Mouse (Mus musculus) heart, embryonic 11.5 days (tissue): ENCODE results near the gene Ccsap. TPM values are rescaled to one million over a fixed set of nuclear protein-coding genes. Genes with fewer than 3 reads are reported as not detected.
"Not testable (repeated sequence)": the region's sequence is repeated elsewhere in the genome, so short reads cannot be mapped to it uniquely, and the experiment has no call there.

Source experiments
- ATAC-seq: fragments of 200-750 bp; cut with Nextera tagmentation; replicated peaks from 2 replicates; pipeline ENCODE4 v1.8.0; 2017; ENCODE audit warnings: moderate library complexity; ENCODE audit not compliant: insufficient number of reproducible peaks, low FRiP score, low TSS enrichment
- H3K27ac ChIP-seq: fragments of 300-500 bp; sonication (generic); 2 replicates; pipeline ENCODE4 v1.5.1; 2014; ENCODE audit warnings: mild to moderate bottlenecking, low read depth, low read length
- H3K27me3 ChIP-seq: fragments of 300-500 bp; sonication (generic); 2 replicates; pipeline ENCODE4 v1.6.1; 2014; ENCODE audit warnings: mild to moderate bottlenecking, low read length, mixed read lengths; ENCODE audit not compliant: control insufficient read depth, insufficient read depth
- H3K36me3 ChIP-seq: fragments of 300-500 bp; sonication (generic); 2 replicates; pipeline ENCODE4 v1.6.1; 2014; ENCODE audit warnings: mild to moderate bottlenecking, low read length, moderate library complexity, mixed read lengths; ENCODE audit not compliant: control insufficient read depth, insufficient read depth
- H3K4me1 ChIP-seq: fragments of 300-500 bp; sonication (generic); 2 replicates; pipeline ENCODE4 v1.6.1; 2014; ENCODE audit warnings: low read length; ENCODE audit not compliant: control insufficient read depth, insufficient read depth
- H3K4me2 ChIP-seq: fragments of 300-500 bp; sonication (generic); 2 replicates; pipeline ENCODE4 v1.6.1; 2014; ENCODE audit warnings: mild to moderate bottlenecking, moderate library complexity
- H3K4me3 ChIP-seq: fragments of 300-500 bp; sonication (generic); 2 replicates; pipeline ENCODE4 v1.5.1; 2014; ENCODE audit warnings: low read depth, low read length
- H3K9ac ChIP-seq: fragments of 300-500 bp; sonication (generic); 2 replicates; pipeline ENCODE4 v1.6.1; 2014; ENCODE audit warnings: mild to moderate bottlenecking, low read depth, low read length, moderate library complexity
- H3K9me3 ChIP-seq: fragments of 300-500 bp; sonication (generic); replicated peaks from 2 replicates; pipeline ENCODE4 v1.6.1; 2016; ENCODE audit warnings: low read length; ENCODE audit not compliant: control insufficient read depth
- WGBS: fragments of 180-500 bp; shearing (Covaris S2); extraction: QIAGEN DNeasy Blood & Tissue Kit; methylation state at CpG from one replicate; pipeline ENCODE4 v1.1.7; 2014; ENCODE audit not compliant: insufficient replicate concordance; 5-methylcytosine and 5-hydroxymethylcytosine counted together
- polyA plus RNA-seq: library from polyadenylated mRNA; unstranded; fragments of >200 nt; fragmentation: Nextera tagmentation; extraction: Ambion mirVana; gene quantifications from 2 replicates; pipeline ENCODE4 v1.2.1, GENCODE M21; 2014

Ccsap gene
- polyA plus RNA-seq, 1 experiment from 2014 or later = 4.0 TPM

DNA sequence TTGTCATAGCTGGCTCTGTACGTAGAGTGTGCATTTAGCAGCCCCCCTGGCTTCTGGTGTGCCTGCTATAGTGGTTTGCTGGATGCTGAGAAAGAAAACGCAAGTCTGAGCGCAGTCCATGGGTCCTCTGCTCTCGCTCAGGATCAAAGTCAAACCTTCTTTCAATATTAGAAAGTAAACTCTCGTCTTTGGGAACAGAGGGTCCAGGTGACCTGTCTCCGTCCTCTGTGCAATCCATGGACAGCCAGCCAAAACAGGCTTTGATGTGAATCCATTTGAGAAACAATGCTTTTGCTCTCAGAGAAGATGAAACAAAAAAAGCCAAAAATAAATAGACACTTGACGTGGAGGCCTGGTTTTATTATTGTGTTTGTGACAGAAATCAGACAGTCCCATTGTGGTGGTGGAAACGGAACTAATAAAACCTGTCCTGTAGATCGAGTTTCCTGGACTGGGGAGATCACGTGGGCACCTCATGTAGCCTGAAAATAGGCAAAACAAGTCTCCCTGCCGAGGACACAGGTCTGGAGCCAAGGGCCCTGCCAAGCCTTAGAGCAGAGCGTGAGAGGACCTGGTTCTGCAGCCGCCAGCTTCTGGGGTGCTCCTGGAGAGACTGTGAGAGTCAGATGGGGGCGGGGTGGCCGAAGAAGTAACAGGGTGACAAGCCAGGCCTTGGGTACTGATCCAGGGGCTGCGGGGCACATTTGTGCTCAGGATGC is 46.7 kb downstream of the Ccsap start:
- ATAC-seq = no peak
- no peaks in the 10 kb centered on the region; the same call in 1 of the 2 replicates for H3K36me3 ChIP-seq
- whole genome bisulfite sequencing = 80% methylated on average over 16 of the region's 16 CpGs
- no peak overlapping the region for H3K27ac ChIP-seq
- H3K27me3 ChIP-seq = no peaks in the 10 kb centered on the region
- no peak overlapping the region for H3K9ac ChIP-seq
- no peak overlapping the region for H3K4me3 ChIP-seq
- no peak overlapping the region for H3K4me2 ChIP-seq
- H3K4me1 ChIP-seq = peaks cover 8% of the 10 kb centered on the region; the same call in 1 of the 2 replicates
- no peaks in the 10 kb centered on the region for H3K9me3 ChIP-seq

GRCm38 (mm10) chr8:123812227-123812626 is 47.8 kb downstream of the Ccsap start:
- Histone ChIP-seq H3K27me3 (no peaks in the 10 kb centered on the region), H3K4me2 (no peak overlapping the region), H3K36me3 (no peaks in the 10 kb centered on the region; the same call in 1 of the 2 replicates), H3K9me3 (no peaks in the 10 kb centered on the region), H3K4me3 (no peak overlapping the region), H3K9ac (no peak overlapping the region), H3K27ac (no peak overlapping the region), H3K4me1 (peaks cover 12% of the 10 kb centered on the region)
- ATAC-seq = no peak
- WGBS = 83% methylated on average over 5 of the region's 5 CpGs

DNA sequence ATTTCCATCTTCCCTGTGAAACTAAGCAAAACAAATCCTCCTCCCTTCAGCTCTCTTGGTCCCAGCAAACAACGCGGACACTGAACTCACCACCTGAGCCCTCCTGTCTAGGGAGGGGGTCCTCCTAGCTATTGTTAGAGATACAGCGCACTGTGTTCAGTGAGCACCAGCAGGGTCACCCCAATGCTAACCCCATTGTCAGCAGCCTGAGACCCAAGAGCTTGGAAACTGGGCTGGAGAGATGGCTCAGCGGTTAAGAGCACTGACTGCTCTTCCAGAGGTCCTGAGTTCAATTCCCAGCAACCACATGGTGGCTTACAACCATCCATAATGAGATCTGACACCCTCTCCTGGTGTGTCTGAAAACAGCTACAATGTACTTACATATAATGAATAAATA is 50.7 kb downstream of the Ccsap start:
- not testable (repeated sequence) for H3K4me3 ChIP-seq, H3K9me3 ChIP-seq, H3K36me3 ChIP-seq, H3K9ac ChIP-seq, H3K4me2 ChIP-seq, ATAC-seq, H3K27me3 ChIP-seq, H3K27ac ChIP-seq
- peaks cover 16% of the 10 kb centered on the region for H3K4me1 ChIP-seq
- 83% methylated on average over 4 of the region's 4 CpGs for WGBS

- H3K4me2 ChIP-seq = no peak overlapping the region
- no peaks in the 10 kb centered on the region for H3K9me3 ChIP-seq
- H3K9ac ChIP-seq = no peak overlapping the region
- H3K4me3 ChIP-seq = no peak overlapping the region
- no peaks in the 10 kb centered on the region for H3K27me3 ChIP-seq
- H3K27ac ChIP-seq = no peak overlapping the region
- no peak for ATAC-seq
- H3K4me1 ChIP-seq = peaks cover 16% of the 10 kb centered on the region
- H3K36me3 ChIP-seq = no peaks in the 10 kb centered on the region
- 76% methylated on average over 7 of the region's 7 CpGs for WGBS
Measured at GRCm38 (mm10) chr8:123808671-123809070, 51.3 kb downstream of the Ccsap start.

DNA sequence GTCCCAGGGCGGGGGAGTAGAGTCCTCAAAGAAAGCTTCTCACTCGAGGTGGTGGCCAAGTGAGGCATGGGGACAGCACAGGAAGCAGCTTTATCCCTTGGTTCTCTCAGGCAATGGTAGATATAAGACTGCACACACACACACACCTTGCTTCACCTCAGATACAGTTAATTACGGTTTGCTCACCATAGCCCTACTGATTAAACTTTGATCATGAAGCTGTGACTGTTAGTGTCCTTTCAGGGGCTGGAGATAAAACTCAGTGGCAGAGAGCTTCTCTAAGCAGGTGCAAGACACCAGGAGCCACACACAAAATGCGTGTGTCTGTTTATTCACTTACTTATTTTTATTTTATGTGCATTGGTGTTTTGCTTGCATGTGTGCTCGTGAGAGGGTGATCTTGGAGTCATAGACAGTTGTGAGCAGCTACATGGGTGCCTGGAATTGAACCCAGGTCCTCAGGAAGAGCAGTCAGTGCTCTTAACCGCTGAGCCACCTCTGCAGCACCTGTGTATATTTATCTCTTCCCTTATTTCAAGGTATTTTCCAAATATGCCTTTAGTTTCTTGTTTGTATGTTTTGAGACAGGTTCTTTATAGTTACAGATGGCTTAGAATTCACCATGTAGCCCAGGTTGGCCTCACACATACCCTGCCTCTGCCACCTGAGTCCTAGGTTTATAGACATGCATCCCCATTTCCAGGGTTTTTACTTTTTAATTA is 52.0 kb downstream of the Ccsap start:
- Histone ChIP-seq H3K27ac (no peak overlapping the region), H3K4me3 (no peak overlapping the region), H3K4me1 (peaks cover 16% of the 10 kb centered on the region), H3K9ac (peak overlapping the region; percentile 52; the same call in 1 of the 2 replicates), H3K9me3 (no peaks in the 10 kb centered on the region), H3K27me3 (no peaks in the 10 kb centered on the region), H3K36me3 (no peaks in the 10 kb centered on the region), H3K4me2 (peak overlapping the region; percentile 87)
- 73% methylated on average over 6 of the region's 6 CpGs for WGBS
- ATAC-seq = no peak

DNA sequence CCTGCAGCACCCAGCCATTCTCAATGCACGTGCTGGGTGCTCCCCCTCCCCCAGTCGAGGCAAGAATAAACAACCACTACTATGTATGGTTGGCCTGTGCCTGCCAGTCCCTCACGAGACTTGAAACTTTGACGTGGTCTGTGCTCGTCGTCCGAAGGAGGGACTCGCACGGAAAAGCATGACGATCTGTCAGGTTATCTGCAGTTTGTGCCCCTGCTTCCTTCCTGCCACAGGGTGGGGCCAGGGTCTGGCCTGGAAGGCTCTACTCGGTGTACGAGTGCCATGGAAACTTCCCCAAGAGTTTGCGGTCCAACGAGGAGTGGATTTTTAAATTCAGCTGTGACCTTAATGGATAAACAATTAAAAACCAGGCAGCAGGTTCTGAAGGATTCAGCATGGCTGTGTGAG is 53.0 kb downstream of the Ccsap start:
- peak overlapping the region; percentile 83 for H3K27ac ChIP-seq
- H3K9me3 ChIP-seq = no peaks in the 10 kb centered on the region
- peak; percentile 61; the same call in 1 of the 2 replicates for ATAC-seq
- peak overlapping the region; percentile 94 for H3K9ac ChIP-seq
- WGBS = 6% methylated on average over 14 of the region's 14 CpGs
- peak overlapping the region; percentile 80 for H3K4me3 ChIP-seq
- peaks cover 16% of the 10 kb centered on the region for H3K4me1 ChIP-seq
- H3K36me3 ChIP-seq = no peaks in the 10 kb centered on the region
- peak overlapping the region; percentile 87 for H3K4me2 ChIP-seq
- H3K27me3 ChIP-seq = no peaks in the 10 kb centered on the region

DNA sequence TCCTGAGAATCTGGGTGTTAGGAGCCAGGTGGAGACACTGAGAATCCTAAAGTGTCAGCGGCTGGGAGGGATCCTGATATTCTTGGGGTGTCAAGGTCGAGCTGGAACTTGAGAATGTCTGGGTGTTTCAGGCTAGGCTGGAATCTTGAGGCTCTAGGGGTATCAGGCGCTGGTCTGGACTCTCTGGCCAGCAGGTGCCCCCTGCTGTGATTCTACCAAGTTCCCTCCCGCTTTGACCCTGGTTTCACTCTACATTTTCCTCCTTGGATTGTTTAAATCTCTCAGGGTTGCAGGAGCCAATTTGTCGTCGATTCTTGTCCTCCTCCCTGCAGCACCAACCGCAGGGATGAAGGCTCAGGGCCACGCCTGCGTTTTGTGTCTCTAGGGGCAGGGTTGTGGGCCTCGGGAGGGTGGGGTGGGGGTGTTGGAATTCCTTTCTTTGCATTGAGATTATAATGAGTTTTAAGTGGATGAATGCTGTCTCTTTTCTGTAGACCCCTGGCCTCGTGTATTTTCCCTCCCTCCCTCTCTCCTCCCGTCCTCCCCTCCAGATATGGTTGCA is 53.6 kb downstream of the Ccsap start:
- Histone ChIP-seq H3K36me3 (no peaks in the 10 kb centered on the region), H3K4me3 (peak overlapping the region; percentile 80), H3K9me3 (no peaks in the 10 kb centered on the region), H3K9ac (peak overlapping the region; percentile 94), H3K4me2 (peak overlapping the region; percentile 87), H3K27me3 (no peaks in the 10 kb centered on the region), H3K27ac (peak overlapping the region; percentile 83), H3K4me1 (peaks cover 16% of the 10 kb centered on the region)
- ATAC-seq = no peak
- 2% methylated on average over 12 of the region's 12 CpGs for WGBS

- no peaks in the 10 kb centered on the region for H3K36me3 ChIP-seq
- no peaks in the 10 kb centered on the region for H3K9me3 ChIP-seq
- peak within 1 kb of the TSS; percentile 80 for H3K4me3 ChIP-seq
- peak within 1 kb of the TSS; percentile 94 for H3K9ac ChIP-seq
- peak; percentile 77 for ATAC-seq
- peak within 1 kb of the TSS; percentile 87 for H3K4me2 ChIP-seq
- H3K4me1 ChIP-seq = peaks cover 16% of the 10 kb centered on the region
- peak within 1 kb of the TSS; percentile 83 for H3K27ac ChIP-seq
- WGBS = under 1% methylated on average over 47 of the region's 48 CpGs
- no peaks in the 10 kb centered on the region for H3K27me3 ChIP-seq
Measured at GRCm38 (mm10) chr8:123805718-123806373, 54.2 kb downstream of the Ccsap start, which contains the start of gene Rab4a. Rab4a (plus strand) TSS chr8:123805985.
